Mouse (Mus musculus) urinary bladder, postnatal 4 days (tissue): ENCODE measurements around the gene Oaz1.
A peak's percentile ranks its signal among the peaks of the same experiment; 100 is the strongest.

Experiments used
- DNase-seq, 2 experiments: peaks; one replicate each; pipeline ENCODE4 v3.0.0; 2021 to 2022; ENCODE audit warnings: low spot score in 2 of 2

The Oaz1 gene

GRCm38 (mm10) chr10:80845055-80845693 is 18.7 kb downstream of the Oaz1 start:
- no peak for DNase-seq

GRCm38 (mm10) chr10:80845732-80846131 is 19.3 kb downstream of the Oaz1 start:
- DNase-seq = no peak

- DNase-seq = no peak
Observed at GRCm38 (mm10) chr10:80848571-80848970, 22.1 kb downstream of the Oaz1 start.

GRCm38 (mm10) chr10:80854913-80855748 is 28.7 kb downstream of the Oaz1 start, which contains the start of the genes Lsm7 and Sppl2b:
Gene Lsm7, minus strand, starts transcription at chr10:80855209.
Gene Sppl2b, plus strand, starts transcription at chr10:80855275.
- DNase-seq = peak; percentile 97

- no peak for DNase-seq
Observed at GRCm38 (mm10) chr10:80855749-80856073, 29.3 kb downstream of the Oaz1 start.

GRCm38 (mm10) chr10:80856267-80856666 is 29.8 kb downstream of the Oaz1 start:
- DNase-seq = no peak

- no peak for DNase-seq
Observed at GRCm38 (mm10) chr10:80856908-80857307, 30.5 kb downstream of the Oaz1 start.

- no peak for DNase-seq
Observed at GRCm38 (mm10) chr10:80857386-80857785, 30.9 kb downstream of the Oaz1 start.

GRCm38 (mm10) chr10:80857848-80858247 is 31.4 kb downstream of the Oaz1 start:
- no peak for DNase-seq

GRCm38 (mm10) chr10:80858350-80858935 is 32.0 kb downstream of the Oaz1 start:
- DNase-seq = no peak

GRCm38 (mm10) chr10:80862305-80862704 is 35.8 kb downstream of the Oaz1 start:
- no peak for DNase-seq

- DNase-seq = no peak
Observed at GRCm38 (mm10) chr10:80864446-80864845, 38.0 kb downstream of the Oaz1 start.

GRCm38 (mm10) chr10:80870993-80871392 is 44.5 kb downstream of the Oaz1 start:
- DNase-seq = no peak

GRCm38 (mm10) chr10:80871581-80871980 is 45.1 kb downstream of the Oaz1 start, which contains the start of gene Tmprss9:
Gene Tmprss9, plus strand, starts transcription at chr10:80871848.
- DNase-seq = no peak

- DNase-seq = no peak
Observed at GRCm38 (mm10) chr10:80874035-80874434, 47.6 kb downstream of the Oaz1 start.

- DNase-seq = no peak
Observed at GRCm38 (mm10) chr10:80876028-80876427, 49.6 kb downstream of the Oaz1 start.

- no peak for DNase-seq
Observed at GRCm38 (mm10) chr10:80876594-80876993, 50.1 kb downstream of the Oaz1 start.
